Mouse (Mus musculus): ENCODE results near the gene Egfl6.
"Not testable (repeated sequence)": the region's sequence is repeated elsewhere in the genome, so short reads cannot be mapped to it uniquely, and the experiment has no call there.

The Egfl6 gene

DNA sequence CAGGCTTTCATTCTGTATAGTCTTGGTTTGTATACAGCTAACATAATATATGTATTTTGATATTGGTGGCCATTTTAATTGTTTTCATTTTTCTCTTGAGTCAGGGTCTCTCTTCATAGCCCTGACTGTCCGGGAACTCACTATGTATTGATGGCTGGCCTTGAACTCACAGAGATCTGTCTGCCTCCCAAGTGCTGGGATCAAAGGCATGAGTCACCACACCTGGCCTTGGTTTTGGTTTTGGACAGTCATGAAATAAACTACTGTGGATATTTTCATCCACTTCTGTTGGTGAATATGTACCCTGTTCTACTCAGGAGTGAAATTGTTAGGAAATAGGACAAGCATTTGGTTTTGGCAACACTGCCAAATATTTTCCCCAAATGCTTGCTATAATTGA lies 68.9 kb downstream of the Egfl6 start:
- no peak for DNase-seq (ENCODE audit: low spot score)

GRCm38 (mm10) chrX:166515923-166516322 lies 69.6 kb downstream of the Egfl6 start:
- DNase-seq (ENCODE audit: low spot score): no peak

GRCm38 (mm10) chrX:166514035-166514434 lies 71.5 kb downstream of the Egfl6 start:
- DNase-seq (ENCODE audit: low spot score): not testable (repeated sequence)

DNA sequence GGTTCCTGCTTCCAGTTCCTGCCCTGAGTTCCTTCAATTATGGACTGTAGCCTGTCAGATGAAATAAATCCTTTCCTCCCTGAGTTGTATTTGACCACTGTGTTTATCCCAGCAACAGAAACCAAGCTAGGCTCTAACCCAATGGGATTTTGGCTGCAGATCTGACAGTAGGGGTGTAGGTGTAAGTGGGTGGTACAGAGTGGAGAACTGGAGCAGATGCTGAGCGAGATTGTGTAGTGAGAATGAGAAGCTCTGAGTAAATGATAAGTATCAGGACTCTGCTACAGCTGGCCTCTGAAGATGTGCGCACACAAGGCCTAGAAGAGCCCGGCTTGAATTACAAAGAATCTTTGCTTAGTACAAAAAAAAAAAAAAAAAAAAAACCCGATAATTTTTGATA lies 73.4 kb downstream of the Egfl6 start:
- DNase-seq (ENCODE audit: low spot score): no peak

GRCm38 (mm10) chrX:166511107-166511506 lies 74.4 kb downstream of the Egfl6 start:
- DNase-seq (ENCODE audit: low spot score): no peak

- peak; percentile 65 for DNase-seq (ENCODE audit: low spot score)
Observed at GRCm38 (mm10) chrX:166509761-166510738, 75.5 kb downstream of the Egfl6 start.

DNA sequence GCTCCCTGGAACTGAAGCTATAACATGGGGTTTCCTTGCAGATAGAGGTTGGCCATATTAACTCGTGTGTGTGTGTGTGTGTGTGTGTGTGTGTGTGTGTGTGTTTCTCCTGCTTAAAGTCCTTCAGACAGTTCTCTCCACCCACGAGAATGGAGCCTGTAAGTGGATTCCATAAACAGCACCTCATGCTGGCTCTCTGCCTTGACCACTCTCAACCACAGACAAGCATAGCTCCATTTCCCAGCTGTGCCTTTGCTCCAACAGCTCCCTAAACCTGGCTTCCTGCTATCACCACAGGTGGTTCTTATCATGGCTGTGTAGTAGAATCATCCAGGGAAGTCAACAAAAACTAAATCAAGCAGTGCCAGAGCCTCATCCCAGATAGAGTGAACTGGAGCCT lies 81.1 kb downstream of the Egfl6 start:
- DNase-seq (ENCODE audit: low spot score): no peak

DNA sequence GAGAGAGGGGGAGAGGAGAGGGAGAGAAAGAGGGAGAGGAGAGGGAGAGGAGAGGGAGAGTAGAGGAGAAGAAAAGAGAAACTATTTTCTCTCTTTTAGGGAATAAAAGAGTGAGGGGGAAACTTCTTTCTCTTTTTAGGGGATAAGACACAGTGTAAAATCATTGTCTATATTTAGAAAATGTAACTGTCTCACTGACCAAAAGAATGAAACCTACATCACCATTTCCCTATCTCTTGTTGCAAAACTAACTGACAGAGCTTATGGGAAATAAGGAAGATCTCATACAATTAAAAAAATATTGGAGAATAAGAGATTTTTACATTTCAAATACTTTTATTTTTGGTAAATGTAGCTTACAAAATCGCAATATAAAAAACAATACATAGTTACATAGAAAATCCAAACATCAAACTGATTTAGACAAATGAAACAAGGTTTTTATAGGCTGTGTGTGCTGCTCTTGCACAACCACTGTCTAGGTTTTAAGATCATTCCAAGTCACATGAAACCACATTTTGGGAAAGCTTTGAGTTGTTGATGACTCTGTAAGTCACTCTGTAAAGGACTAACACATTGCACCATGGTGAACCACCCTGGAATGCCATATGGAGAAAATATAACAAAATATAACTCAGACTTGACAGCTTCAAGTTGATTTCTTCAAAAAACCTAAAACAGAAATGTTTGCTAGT lies 85.9 kb downstream of the Egfl6 start:
- no peak for DNase-seq (ENCODE audit: low spot score)

GRCm38 (mm10) chrX:166497771-166498170 lies 87.7 kb downstream of the Egfl6 start:
- no peak for DNase-seq (ENCODE audit: low spot score)

DNA sequence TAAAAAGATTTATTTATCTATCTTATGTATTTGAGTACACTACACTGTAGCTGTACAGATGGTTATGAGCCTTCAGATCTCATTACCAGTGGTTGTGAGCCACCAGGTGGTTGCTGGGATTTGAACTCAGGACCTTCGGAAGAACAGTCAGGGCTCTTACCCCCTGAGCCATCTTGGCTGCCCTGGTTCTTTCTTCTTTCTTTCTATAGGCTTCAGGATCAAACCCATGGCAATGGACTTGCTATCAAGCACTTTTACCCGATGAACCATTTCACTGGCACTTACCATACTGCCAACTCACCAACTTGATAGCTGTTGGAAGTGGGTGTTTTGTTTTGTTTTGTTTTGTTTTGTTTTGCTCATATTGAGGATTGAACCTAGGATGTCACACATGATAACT lies 90.5 kb downstream of the Egfl6 start:
- DNase-seq (ENCODE audit: low spot score): no peak

GRCm38 (mm10) chrX:166479365-166479983 lies 106.0 kb downstream of the Egfl6 start, which contains the start of gene Rab9:
Gene Rab9 (minus strand): TSS chrX:166479867.
- peak; percentile 63 for DNase-seq (ENCODE audit: low spot score)

- peak; percentile 0 for DNase-seq (ENCODE audit: low spot score)
Observed at GRCm38 (mm10) chrX:166478631-166479364, 106.7 kb downstream of the Egfl6 start.

- no peak for DNase-seq (ENCODE audit: low spot score)
Observed at GRCm38 (mm10) chrX:166477393-166477792, 108.1 kb downstream of the Egfl6 start.

Data from layer of hippocampus, adult 9-10 months (tissue).